Mouse (Mus musculus): ENCODE measurements around the gene Rd3.

Rd3 gene

GRCm38 (mm10) chr1:191977187-191977586 is at the start of gene Rd3:
Rd3 (plus strand) TSS chr1:191977370.
- peak in 1 of 2 experiments; percentile 58 for DNase-seq

DNA sequence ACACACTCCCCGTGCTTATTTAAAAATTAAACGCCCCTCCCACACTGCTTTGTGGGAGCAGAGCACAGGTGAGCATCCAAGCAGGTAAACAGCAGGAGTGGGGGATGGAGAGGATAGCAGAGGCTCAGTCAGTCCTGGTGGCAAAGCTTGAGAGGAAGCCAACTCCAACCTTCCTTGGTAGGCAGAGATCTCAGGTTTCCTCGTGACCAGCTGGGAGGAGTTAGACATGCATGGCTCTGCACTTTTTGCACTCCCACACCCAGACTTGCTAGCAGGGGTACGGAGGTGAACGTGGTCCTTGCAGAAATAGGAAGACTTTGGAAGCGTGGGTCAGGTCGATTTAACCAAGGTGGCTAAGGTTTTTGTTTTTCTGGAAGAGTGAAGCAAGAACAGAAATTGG is 48.8 kb upstream of the Rd3 start:
- no peak for DNase-seq

DNA sequence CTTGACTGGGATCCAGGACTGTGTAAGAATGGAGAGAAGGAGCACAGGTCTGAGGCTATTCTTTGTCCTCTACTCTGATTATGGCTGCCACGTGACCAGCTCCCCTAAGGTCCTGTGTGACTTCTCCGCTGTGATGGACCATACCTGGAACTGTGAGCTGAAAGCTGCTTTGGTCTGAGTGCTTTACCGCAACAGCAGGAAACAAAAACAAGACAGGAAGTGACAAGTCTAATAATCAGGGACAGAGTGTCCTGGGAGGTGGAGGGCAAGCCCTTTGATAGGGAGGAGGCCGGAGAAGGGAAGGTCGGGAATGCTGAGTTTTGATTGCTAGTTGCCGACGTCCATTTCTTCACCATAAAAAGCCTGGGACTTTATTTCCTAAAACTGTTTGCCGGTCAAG is 48.1 kb upstream of the Rd3 start:
- DNase-seq: no peak

- no peak for DNase-seq
Observed at GRCm38 (mm10) chr1:191929897-191930524, 47.2 kb upstream of the Rd3 start.

DNA sequence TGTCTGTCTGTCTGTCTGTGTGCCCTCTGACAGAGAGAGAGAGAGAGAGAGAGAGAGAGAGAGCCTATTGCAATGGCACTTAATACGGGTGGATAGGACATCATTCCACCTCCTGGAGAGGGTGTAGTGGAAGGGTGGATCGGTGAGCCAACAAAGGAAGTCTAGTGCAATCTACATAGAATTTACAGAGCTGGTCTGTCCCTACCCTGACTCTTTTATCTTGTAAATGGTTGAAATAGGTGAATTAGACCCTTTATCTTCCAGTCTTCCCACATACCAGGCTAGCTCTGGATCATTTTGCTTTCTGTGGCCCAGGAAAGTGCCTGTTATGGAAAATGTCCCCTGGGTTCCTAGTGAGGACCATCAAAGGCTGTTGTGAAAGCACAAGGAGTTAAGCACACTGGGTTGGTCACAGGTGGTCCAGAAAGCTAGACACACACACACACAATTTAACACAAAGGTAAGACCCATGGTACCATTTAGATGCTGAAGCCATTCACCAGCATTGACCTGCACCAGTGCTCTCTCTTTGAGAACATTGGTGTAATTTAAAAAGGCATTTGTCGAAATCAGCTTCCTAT is 46.6 kb upstream of the Rd3 start:
- no peak for DNase-seq

GRCm38 (mm10) chr1:191932286-191932985 is 44.7 kb upstream of the Rd3 start:
- no peak for DNase-seq

GRCm38 (mm10) chr1:191932986-191933632 is 44.1 kb upstream of the Rd3 start:
- DNase-seq: peak in 1 of 2 experiments; percentile 25

- peak in 1 of 2 experiments; percentile 55 for DNase-seq
Observed at GRCm38 (mm10) chr1:191943638-191944037, 33.5 kb upstream of the Rd3 start.

GRCm38 (mm10) chr1:191945341-191945740 is 31.8 kb upstream of the Rd3 start:
- DNase-seq: no peak

DNA sequence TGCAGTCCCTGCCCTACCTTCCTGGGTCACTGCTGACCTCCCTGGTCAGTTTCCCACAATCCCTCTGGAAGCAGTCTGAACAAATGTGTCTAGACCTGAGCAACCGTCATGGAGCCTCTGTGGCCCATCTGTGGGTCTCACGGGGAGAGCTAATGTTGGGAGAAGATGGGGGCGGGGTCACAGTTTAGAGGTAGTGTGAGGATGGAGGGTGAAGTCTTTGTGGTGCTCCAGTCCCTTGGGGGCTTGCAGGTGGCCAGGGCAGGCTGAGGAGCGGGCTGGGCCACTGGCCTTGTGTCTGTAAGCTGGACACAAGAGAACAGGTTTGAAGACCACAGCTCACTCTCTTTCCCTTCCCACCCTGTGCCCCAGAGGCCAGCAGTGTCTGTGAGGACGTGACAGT is 31.4 kb upstream of the Rd3 start:
- DNase-seq: no peak

GRCm38 (mm10) chr1:191946261-191946660 is 30.9 kb upstream of the Rd3 start:
- DNase-seq: peak; percentile 55 to 72

DNA sequence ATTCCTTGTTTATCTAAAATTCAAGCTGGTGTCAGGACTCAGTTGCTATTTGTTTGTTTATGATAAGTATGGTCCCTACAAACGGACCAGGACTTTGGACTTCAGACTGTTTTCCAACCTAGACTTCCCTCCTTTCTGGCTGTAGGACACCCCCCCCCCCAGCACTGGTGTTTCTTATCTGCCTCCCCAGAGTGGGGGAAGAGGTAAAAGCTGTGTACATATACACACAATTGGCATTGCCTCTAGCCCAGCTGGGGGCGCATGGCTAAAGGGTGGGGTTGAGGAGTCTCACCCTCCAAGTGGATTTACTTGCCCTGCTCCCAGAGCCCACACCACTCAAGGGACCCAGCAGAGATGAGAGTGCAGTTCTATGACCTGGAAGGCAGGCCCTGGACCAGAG is 30.3 kb upstream of the Rd3 start:
- DNase-seq: no peak

GRCm38 (mm10) chr1:191947796-191948195 is 29.4 kb upstream of the Rd3 start:
- DNase-seq: no peak

GRCm38 (mm10) chr1:191948600-191948999 is 28.6 kb upstream of the Rd3 start:
- DNase-seq: peak in 1 of 2 experiments; percentile 37

DNA sequence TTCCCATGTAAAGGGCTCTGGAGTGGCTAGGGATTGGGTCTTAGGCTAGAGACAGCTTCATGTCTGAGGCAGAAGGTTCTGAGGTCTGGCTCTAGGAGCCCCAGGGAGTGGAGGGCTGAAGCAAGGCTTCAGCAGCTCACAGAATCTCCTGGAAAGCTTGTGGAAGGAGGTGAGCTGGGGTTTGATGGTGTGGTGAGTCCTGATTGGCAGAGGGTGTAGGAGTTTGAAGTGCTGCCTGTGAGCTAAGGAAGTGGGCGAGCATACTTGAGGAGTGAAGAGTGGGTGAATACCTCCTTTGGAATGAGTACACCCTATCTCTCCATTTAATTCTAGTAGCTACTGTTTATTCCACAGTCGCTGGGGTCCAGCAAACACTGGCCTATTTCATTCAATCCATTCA is 26.6 kb upstream of the Rd3 start:
- no peak for DNase-seq

DNA sequence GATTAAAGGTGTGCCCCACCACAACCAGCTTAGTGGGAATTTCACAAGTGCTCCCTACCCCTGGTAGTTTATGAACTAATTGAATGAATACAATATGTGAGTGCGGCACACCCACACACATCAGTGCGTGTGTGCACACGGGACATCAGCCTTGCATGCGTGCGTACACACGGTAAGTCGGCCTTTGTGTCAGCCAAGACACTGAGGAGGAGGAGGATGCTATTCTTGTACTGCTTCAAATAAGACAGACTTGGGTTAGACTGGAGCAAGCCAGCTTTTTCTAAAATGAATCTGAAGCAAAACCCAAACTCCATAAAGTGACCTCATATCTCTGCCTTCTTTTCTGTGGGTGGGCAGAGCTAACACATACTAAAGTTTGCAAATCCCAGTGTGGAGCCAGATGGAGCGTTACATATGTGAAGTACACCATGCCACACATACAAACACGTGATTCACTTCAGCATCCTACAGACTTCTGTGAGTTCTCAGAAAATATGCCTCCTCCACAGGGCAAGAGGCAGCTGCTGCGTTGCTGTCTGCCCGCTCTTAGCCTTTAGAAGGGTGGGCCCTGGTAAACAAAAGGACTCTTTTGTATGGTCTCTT is 24.3 kb upstream of the Rd3 start:
- DNase-seq: no peak

DNA sequence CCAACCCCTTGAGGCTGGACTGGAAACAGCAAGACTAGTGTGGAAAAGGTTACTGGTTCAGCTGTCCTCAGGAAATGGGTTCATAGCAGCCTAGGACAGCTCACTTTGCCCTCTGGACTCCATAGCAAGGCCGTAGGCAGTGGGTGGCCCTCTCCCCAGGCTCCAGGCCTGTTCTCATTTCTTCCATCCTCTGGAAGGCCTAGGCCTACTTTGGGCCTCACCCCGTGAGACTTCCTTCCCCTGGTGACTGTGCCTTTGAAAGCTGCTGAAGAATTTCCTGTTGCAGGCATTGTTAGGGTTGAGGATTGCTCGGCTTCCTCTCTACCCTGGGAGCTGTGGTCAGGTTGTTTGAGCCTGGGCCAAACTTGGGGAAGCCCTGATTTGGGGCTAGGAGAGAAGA is 22.1 kb upstream of the Rd3 start:
- DNase-seq: peak; percentile 70 to 79

DNA sequence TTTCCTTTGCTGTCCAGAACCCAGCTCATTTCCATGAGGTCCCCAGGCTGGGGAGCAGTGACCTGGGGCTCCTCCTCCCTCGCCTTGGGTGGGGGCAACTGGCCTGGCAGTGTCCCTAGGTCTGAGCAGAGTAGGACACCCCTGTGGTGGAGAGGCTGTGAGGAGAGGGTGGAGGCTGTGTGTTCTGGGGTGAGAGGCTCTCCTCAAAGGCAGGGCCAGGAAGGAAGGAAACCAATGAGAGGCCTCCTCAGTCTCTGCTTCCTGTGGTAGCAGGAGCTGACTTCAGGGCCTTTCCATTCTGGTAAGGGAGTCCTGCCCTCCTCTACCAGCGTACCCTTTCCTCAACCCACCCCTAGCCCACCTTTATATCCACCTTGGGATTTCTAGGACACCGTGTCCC is 20.9 kb upstream of the Rd3 start:
- peak; percentile 68 to 80 for DNase-seq

DNA sequence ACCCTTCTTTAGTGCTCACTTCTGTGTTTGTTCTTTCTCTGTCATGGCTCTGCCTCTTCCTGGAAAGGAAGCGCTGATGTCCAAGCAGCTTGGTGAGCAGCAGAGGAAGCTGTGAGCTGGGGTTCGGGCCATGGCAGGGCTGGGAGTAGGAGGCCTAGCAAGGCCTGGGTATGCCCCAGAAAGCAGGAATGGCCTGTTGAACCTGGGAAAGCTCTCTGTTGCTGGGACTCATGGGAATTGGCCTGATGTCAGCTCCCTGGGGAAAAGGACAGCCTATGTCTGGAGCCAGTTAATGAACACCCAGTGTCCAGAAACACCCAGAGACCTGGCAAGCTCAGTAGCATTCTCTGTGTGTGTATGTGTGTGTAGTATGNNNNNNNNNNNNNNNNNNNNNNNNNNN is 20.3 kb upstream of the Rd3 start:
- DNase-seq: peak in 1 of 2 experiments; percentile 32

- DNase-seq: no peak
Observed at GRCm38 (mm10) chr1:191957321-191957720, 19.8 kb upstream of the Rd3 start.

DNA sequence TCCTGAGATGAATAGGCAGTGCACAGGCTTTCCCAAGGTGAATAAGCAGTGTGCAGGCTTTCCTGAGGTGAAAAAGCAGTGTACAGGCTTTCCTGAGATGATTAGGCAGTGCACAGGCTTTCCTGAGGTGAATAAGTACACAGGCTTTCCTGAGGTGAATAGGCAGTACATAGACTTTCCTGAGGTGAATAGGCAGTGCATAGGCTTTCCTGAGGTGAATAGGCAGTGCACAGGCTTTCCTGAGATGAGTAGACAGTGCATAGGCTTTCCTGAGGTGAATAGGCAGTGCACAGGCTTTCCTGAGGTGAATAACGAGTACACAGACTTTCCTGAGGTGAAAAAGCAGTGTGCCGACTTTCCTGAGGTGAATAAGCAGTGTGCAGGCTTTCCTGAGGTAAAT is 16.2 kb upstream of the Rd3 start:
- no peak for DNase-seq

- no peak for DNase-seq
Observed at GRCm38 (mm10) chr1:191963413-191963812, 13.8 kb upstream of the Rd3 start.
